Mouse (Mus musculus) ES-E14 (cell line): Measurements from ENCODE around the gene Prkaa1. TPM values are rescaled to one million over a fixed set of nuclear protein-coding genes. Genes with fewer than 3 reads are reported as not detected.
A peak's percentile ranks its signal among the peaks of the same experiment; 100 is the strongest.

Experiments
- DNase-seq: peaks from one replicate; pipeline ENCODE4 v3.0.0-alpha.2; 2013; ENCODE audit warnings: low read depth, low spot score
- H3K27ac ChIP-seq: 2 replicates; pipeline ENCODE4 v1.5.1; 2012; ENCODE audit warnings: low read depth, mild to moderate bottlenecking, low read length, moderate library complexity, mixed read lengths; ENCODE audit not compliant: poor library complexity, insufficient read depth, severe bottlenecking
- H3K36me3 ChIP-seq: 2 replicates; pipeline ENCODE4 v1.6.1; 2012; ENCODE audit warnings: mild to moderate bottlenecking, low read length, moderate library complexity, mixed read lengths; ENCODE audit not compliant: control insufficient read depth, poor library complexity, insufficient read depth, severe bottlenecking
- H3K4me1 ChIP-seq, 2 experiments: fragments of 150-350 bp in 1 of 2; sonication (generic) in 1 of 2; 2 replicates each; pipeline ENCODE4 v1.6.1; 2012; ENCODE audit warnings: low read length in 2 of 2, mild to moderate bottlenecking in 1 of 2, mixed read lengths in 1 of 2; ENCODE audit not compliant: control insufficient read depth in 2 of 2, insufficient read depth in 2 of 2, poor library complexity in 1 of 2
- H3K4me3 ChIP-seq, 2 experiments: fragments of 150-350 bp in 1 of 2; sonication (generic) in 1 of 2; 2 replicates each; pipeline ENCODE4 v1.5.1; 2012; ENCODE audit warnings: low read length in 2 of 2, low read depth in 1 of 2, mild to moderate bottlenecking in 1 of 2, mixed read lengths in 1 of 2; ENCODE audit not compliant: insufficient read depth in 1 of 2, poor library complexity in 1 of 2, severe bottlenecking in 1 of 2
- H3K9ac ChIP-seq: 2 replicates; pipeline ENCODE4 v1.6.1; 2012; ENCODE audit warnings: low read depth, mild to moderate bottlenecking, low read length, mixed read lengths; ENCODE audit not compliant: poor library complexity, insufficient read depth, severe bottlenecking
- H3K9me3 ChIP-seq: fragments of 150-350 bp; sonication (generic); 2 replicates; pipeline ENCODE4 v1.6.1; 2012; ENCODE audit warnings: low read depth, mild to moderate bottlenecking, low read length; ENCODE audit not compliant: control insufficient read depth, insufficient read depth
- CHD2 ChIP-seq: IDR thresholded peaks from 2 replicates; pipeline ENCODE4 v1.6.1; 2014; ENCODE audit warnings: mild to moderate bottlenecking, low read depth, low read length, inconsistent platforms
- HCFC1 ChIP-seq: IDR thresholded peaks from 2 replicates; pipeline ENCODE4 v1.6.1; 2012; ENCODE audit warnings: low read length, inconsistent platforms, borderline replicate concordance; ENCODE audit not compliant: insufficient read depth
- MAFK ChIP-seq: IDR thresholded peaks from 2 replicates; pipeline ENCODE4 v1.6.1; 2014; ENCODE audit warnings: mild to moderate bottlenecking, low read depth, low read length, inconsistent platforms; ENCODE audit not compliant: insufficient read depth
- ZC3H11A ChIP-seq: IDR thresholded peaks from 2 replicates; pipeline ENCODE4 v1.6.1; 2012; ENCODE audit warnings: low read depth, mild to moderate bottlenecking, inconsistent platforms, low read length, borderline replicate concordance
- ZNF384 ChIP-seq: IDR thresholded peaks from 2 replicates; pipeline ENCODE4 v1.6.1; 2012; ENCODE audit warnings: low read depth, low read length, inconsistent platforms
- in situ Hi-C, 2 experiments: fragments of 600-800 bp; cut with MboI; formaldehyde crosslinking; loops; one replicate each; pipeline ENCODE4 v1.15.1; 2025; ENCODE audit warnings: low sequenced_read_pairs in 2 of 2, inconsistent platforms in 1 of 2; ENCODE audit not compliant: unreplicated experiment in 2 of 2
- total RNA-seq: library from RNA; depleted of rRNA; stranded (reverse); fragments of 300-350 nt; gene quantifications from 2 replicates; pipeline ENCODE4 v1.2.3, GENCODE M21; 2012

Prkaa1 gene
- total RNA-seq, 1 experiment: 12.9 TPM

DNA sequence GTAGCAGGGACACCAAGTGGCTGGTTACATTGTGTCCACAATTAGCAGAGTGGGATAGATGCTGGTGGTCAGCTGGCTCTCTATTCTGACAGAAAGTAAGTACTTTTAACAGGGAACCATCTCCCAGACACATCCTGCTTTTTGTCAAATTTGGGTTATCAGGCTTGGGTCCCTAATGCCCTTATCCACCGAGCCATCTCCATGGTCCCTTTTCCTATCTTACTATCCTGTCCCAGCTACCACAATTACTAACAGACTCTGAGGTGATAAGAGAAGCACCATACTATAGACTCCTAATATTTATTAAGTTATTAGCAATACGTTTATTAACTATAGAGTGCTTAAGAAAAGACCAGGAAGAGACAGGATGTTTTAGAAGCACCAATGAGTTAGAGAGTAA, 4.3 kb upstream of the Prkaa1 start:
- H3K9ac ChIP-seq: no peak overlapping the region
- H3K4me1 ChIP-seq: peaks cover 4 to 11% of the 10 kb centered on the region in 2 experiments; a peak in 3 of 4 replicates
- TF ChIP-seq ZC3H11A: no peak
- no peak for TF ChIP-seq HCFC1
- no peak for TF ChIP-seq ZNF384
- TF ChIP-seq CHD2: no peak
- no peak for TF ChIP-seq MAFK
- H3K4me3 ChIP-seq: no peak overlapping the region
- in situ Hi-C loops: no loop called here
- no peak overlapping the region for H3K27ac ChIP-seq
- DNase-seq: no peak
- H3K9me3 ChIP-seq: no peaks in the 10 kb centered on the region
- no peaks in the 10 kb centered on the region for H3K36me3 ChIP-seq

DNA sequence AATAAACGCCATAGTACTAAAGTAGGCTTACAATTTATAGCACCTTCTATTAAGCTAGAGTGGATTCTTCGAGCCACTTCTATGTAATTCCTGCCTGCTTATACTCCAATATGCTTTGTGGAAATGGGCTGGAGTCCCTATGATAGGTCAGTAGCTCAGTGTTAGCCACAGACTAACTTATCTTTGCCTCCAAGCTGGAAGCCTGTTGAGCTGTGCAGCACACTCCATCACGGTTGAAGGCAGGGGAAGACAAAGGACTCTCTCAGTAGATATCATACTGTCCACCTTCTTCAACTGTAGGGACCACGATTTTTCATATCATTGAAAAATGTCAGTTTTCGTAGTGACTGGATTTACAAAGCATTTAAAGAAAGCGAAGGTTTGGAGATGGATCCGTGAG, 3.8 kb upstream of the Prkaa1 start:
- TF ChIP-seq CHD2 (no peak), HCFC1 (no peak), ZC3H11A (no peak), ZNF384 (no peak), MAFK (no peak)
- no peaks in the 10 kb centered on the region for H3K36me3 ChIP-seq
- DNase-seq: no peak
- no peaks in the 10 kb centered on the region for H3K9me3 ChIP-seq
- no peak overlapping the region for H3K9ac ChIP-seq
- H3K4me1 ChIP-seq: peaks cover 4 to 7% of the 10 kb centered on the region in 2 experiments; a peak in 3 of 4 replicates
- no peak overlapping the region for H3K4me3 ChIP-seq
- in situ Hi-C loops: no loop called here
- H3K27ac ChIP-seq: no peak overlapping the region

- H3K4me1 ChIP-seq: peaks cover 4 to 10% of the 10 kb centered on the region in 2 experiments; a peak in 3 of 4 replicates
- H3K36me3 ChIP-seq: no peaks in the 10 kb centered on the region
- no peak overlapping the region for H3K4me3 ChIP-seq
- no peak for DNase-seq
- H3K27ac ChIP-seq: no peak overlapping the region
- in situ Hi-C loops: no loop called here
- H3K9me3 ChIP-seq: no peaks in the 10 kb centered on the region
- H3K9ac ChIP-seq: no peak overlapping the region
- TF ChIP-seq ZC3H11A: no peak
- no peak for TF ChIP-seq CHD2
- no peak for TF ChIP-seq HCFC1
- TF ChIP-seq MAFK: no peak
- no peak for TF ChIP-seq ZNF384
Observed at GRCm38 (mm10) chr15:5140357-5140756, 3.3 kb upstream of the Prkaa1 start.

DNA sequence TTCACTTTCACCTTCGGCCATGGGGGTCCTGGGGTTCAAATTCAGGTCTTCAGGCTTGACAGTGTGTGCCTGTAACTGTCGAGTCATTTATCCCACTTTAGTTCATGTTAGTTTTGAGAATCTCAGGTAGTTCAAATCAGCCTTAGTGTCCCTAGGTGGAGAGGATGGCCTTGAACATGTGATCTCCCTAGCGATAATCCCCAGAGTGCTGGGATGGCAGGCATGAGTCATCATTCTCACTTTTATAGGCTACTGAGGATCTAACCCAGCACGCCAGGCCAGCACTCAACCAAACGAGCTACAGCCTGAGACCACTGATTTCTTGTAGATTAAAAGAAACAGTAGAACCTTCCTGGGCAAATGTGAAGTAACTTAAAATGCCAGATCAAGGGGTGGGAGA, 1.6 kb upstream of the Prkaa1 start:
- Histone ChIP-seq H3K4me1 (peaks cover 0 to 5% of the 10 kb centered on the region in 2 experiments; a peak in 1 of 4 replicates), H3K9me3 (no peaks in the 10 kb centered on the region), H3K9ac (no peak overlapping the region), H3K27ac (no peak overlapping the region), H3K36me3 (no peaks in the 10 kb centered on the region), H3K4me3 (no peak overlapping the region)
- in situ Hi-C loops: no loop called here
- no peak for DNase-seq
- TF ChIP-seq MAFK: 0 out of 2 replicates have a peak, but pooled peaks have one; percentile 21
- TF ChIP-seq ZC3H11A: no peak

DNA sequence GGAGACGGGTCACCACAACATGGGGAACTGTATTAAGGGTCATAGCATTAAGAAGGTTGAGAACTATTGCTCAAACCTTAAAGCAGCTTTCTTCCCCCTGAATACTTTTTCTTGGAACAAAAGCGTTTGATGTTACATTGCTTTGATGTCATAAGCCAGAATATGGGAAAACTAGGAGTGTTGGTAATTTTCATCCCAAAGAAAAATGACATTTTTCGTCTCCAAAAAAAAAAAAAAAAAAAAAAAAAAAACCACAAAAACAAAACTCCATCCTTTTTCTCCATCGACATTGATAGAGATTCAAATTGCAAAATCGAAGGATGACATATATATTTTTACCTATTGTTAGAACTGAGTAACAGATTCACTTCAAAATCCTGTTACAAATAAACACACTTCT, 947 bp upstream of the Prkaa1 start:
- peak overlapping the region in 1 of 2 experiments; percentile 68; a peak in 2 of 4 replicates for H3K4me3 ChIP-seq
- TF ChIP-seq ZNF384 (peak; percentile 33; the same call in 1 of the 2 replicates), ZC3H11A (no peak)
- no peak for DNase-seq
- no peaks in the 10 kb centered on the region for H3K36me3 ChIP-seq
- H3K9ac ChIP-seq: no peak overlapping the region
- peaks cover 0 to 5% of the 10 kb centered on the region in 2 experiments; a peak in 1 of 4 replicates for H3K4me1 ChIP-seq
- H3K9me3 ChIP-seq: no peaks in the 10 kb centered on the region
- in situ Hi-C loops: no loop called here
- H3K27ac ChIP-seq: no peak overlapping the region
